Mouse (Mus musculus): ENCODE measurements around the gene Kdm5a. TPM values are rescaled to one million over a fixed set of nuclear protein-coding genes. Genes with fewer than 3 reads are reported as not detected.

Kdm5a gene
- polyA plus RNA-seq, 2 experiments = 3.8 to 17.6 TPM

DNA sequence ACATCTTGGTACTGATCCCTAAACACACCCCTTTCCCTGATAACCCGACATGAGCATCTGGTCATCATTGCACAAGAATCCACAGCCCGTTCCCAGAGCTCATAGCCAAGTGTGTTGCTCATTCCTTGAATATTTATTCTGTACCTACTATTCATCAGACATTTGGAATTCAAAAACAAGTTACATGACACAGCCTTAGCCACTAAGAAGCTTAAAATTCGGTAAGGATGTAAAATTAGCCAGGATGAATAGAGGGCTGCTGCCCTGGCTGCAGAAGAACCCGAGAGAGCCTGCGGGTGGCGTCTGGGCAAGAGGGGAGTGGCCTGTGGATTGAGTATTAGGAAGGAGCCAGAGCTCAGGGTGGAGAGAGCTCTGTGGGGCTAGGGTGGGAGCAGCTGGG, 118.8 kb downstream of the Kdm5a start:
- H3K27me3 ChIP-seq (ENCODE audit: control insufficient read depth, insufficient read depth, low read length) = no peaks in the 10 kb centered on the region
- TF ChIP-seq CTCF (IDR thresholded peaks at IDR 0.05; ENCODE audit: low read depth) = no peak
- no peak for TF ChIP-seq EP300 (IDR thresholded peaks at IDR 0.05; ENCODE audit: low read depth)
- H3K36me3 ChIP-seq (replicated peaks; ENCODE audit: control insufficient read depth, insufficient read depth, low read depth) = peaks cover 6% of the 10 kb centered on the region
- H3K4me1 ChIP-seq (replicated peaks; ENCODE audit: control insufficient read depth in 2 of 2, insufficient read depth in 2 of 2, low read length in 1 of 2) = peaks cover 0 to 3% of the 10 kb centered on the region in 2 experiments; a peak in 2 of 4 replicates
- no peak overlapping the region for H3K4me2 ChIP-seq (ENCODE audit: low read depth)
- H3K27ac ChIP-seq = no peak overlapping the region
- H3K9me3 ChIP-seq (ENCODE audit: control insufficient read depth, low read length) = no peaks in the 10 kb centered on the region
- ATAC-seq (ENCODE audit: insufficient read depth) (no peak), DNase-seq (ENCODE audit: low read depth in 3 of 3, low spot score in 3 of 3) (no peak)
- H3K4me3 ChIP-seq (ENCODE audit: insufficient read depth in 1 of 2, low read depth in 2 of 2, low read length in 2 of 2) = no peak overlapping the region
- H3K9ac ChIP-seq (replicated peaks) = no peak overlapping the region
- 50% methylated on average over 6 of the region's 6 CpGs for whole genome bisulfite sequencing (ENCODE audit: insufficient replicate concordance)

DNA sequence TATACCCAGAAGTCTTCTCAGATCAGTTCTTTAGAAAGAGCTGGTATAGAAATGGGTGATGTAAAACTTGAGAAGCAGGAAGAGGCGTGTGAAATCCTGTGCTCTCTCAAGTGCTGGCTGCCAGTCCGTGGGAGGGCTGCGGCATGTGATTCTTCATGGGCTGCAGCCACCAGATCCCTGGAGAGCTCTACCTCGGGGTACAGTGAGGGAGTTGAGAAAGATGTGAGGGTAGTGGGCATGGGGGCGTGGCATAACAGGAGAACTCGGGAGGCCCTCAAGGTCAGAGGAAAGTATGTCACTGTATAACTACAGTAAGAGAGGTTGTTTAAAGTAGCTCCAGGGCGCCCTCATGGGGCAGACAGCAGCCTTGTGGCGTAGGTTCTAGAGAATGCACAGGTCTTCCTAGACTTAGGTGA, 119.3 kb downstream of the Kdm5a start:
- H3K4me2 ChIP-seq (ENCODE audit: low read depth) = no peak overlapping the region
- 40% methylated on average over 8 of the region's 8 CpGs for WGBS (ENCODE audit: insufficient replicate concordance)

DNA sequence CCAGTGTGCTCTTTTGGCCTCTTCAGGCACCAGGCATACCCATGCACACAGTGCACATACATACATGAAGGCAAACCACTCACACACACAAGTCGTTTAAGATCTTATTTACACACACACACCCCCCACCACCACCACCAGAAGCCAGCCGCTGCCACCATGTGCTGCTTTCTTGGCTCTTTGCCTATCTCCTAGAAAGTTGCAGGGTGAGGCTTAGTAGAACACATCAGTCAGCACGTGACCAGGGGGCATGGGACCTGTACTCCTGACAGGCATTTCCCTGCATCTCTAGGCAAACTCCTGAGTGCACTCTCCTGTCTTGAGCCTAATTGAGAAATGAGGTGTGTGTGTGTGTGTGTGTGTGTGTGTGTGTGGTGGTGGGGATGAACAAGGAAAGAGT, 121.1 kb downstream of the Kdm5a start:
- 12% methylated on average over 3 of the region's 3 CpGs for WGBS (ENCODE audit: insufficient replicate concordance)
- ATAC-seq (ENCODE audit: insufficient read depth) = peak; percentile 27; the same call in 1 of the 2 replicates
- Histone ChIP-seq H3K27ac (no peak overlapping the region), H3K36me3 (replicated peaks; ENCODE audit: control insufficient read depth, insufficient read depth, low read depth) (no peaks in the 10 kb centered on the region; the same call in none of the 2 replicates), H3K9ac (replicated peaks) (no peak overlapping the region), H3K4me1 (replicated peaks; ENCODE audit: control insufficient read depth in 2 of 2, insufficient read depth in 2 of 2, low read length in 1 of 2) (no peaks in the 10 kb centered on the region; a peak in 1 of 4 replicates), H3K4me3 (ENCODE audit: insufficient read depth in 1 of 2, low read depth in 2 of 2, low read length in 2 of 2) (no peak overlapping the region), H3K27me3 (ENCODE audit: control insufficient read depth, insufficient read depth, low read length) (no peaks in the 10 kb centered on the region; the same call in 1 of the 2 replicates), H3K9me3 (ENCODE audit: control insufficient read depth, low read length) (no peaks in the 10 kb centered on the region), H3K4me2 (ENCODE audit: low read depth) (no peak overlapping the region)
- TF ChIP-seq EP300 (IDR thresholded peaks at IDR 0.05; ENCODE audit: low read depth) (peak; percentile 27; the same call in 1 of the 2 replicates), CTCF (IDR thresholded peaks at IDR 0.05; ENCODE audit: low read depth) (no peak)
- DNase-seq (ENCODE audit: low read depth in 3 of 3, low spot score in 3 of 3) = no peak

More for the DNA sequence above, 119.3 kb downstream of the Kdm5a start:
- H3K36me3 ChIP-seq (replicated peaks; ENCODE audit: control insufficient read depth, insufficient read depth, low read depth) = peaks cover 2% of the 10 kb centered on the region
- no peaks in the 10 kb centered on the region for H3K27me3 ChIP-seq (ENCODE audit: control insufficient read depth, insufficient read depth, low read length)
- TF ChIP-seq CTCF (IDR thresholded peaks at IDR 0.05; ENCODE audit: low read depth) = peak; percentile 66
- TF ChIP-seq EP300 (IDR thresholded peaks at IDR 0.05; ENCODE audit: low read depth) = no peak
- ATAC-seq (ENCODE audit: insufficient read depth) (no peak), DNase-seq (ENCODE audit: low read depth in 3 of 3, low spot score in 3 of 3) (no peak)
- no peaks in the 10 kb centered on the region for H3K9me3 ChIP-seq (ENCODE audit: control insufficient read depth, low read length)
- no peak overlapping the region for H3K9ac ChIP-seq (replicated peaks)
- no peak overlapping the region for H3K27ac ChIP-seq
- H3K4me1 ChIP-seq (replicated peaks; ENCODE audit: control insufficient read depth in 2 of 2, insufficient read depth in 2 of 2, low read length in 1 of 2) = peaks cover 0 to 3% of the 10 kb centered on the region in 2 experiments; a peak in 2 of 4 replicates
- H3K4me3 ChIP-seq (ENCODE audit: insufficient read depth in 1 of 2, low read depth in 2 of 2, low read length in 2 of 2) = no peak overlapping the region

DNA sequence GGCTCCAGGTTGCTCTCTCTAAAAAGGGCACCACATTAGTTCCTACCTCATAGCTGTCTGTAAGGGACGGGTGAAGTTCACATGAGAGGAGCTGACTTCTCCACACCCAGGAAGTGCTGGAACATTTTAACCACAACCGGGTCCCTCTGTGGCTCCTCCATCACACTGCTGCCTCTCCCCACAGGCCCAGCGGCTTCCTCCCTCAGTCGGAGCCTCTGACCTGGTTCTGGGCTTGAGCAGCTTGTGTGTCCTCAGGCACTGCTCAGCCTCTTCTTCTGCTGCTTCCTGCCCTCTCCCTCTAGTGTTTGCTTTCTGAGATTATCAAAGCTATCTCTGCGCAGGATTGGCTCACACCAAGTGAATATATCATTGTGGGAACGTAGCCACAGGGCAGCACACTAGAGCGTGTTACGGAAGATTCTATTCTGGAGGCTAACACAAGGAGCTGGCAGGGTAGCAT, 122.2 kb downstream of the Kdm5a start:
- Histone ChIP-seq H3K36me3 (replicated peaks; ENCODE audit: control insufficient read depth, insufficient read depth, low read depth) (no peaks in the 10 kb centered on the region; the same call in none of the 2 replicates), H3K27me3 (ENCODE audit: control insufficient read depth, insufficient read depth, low read length) (peaks cover 2% of the 10 kb centered on the region), H3K4me2 (ENCODE audit: low read depth) (no peak overlapping the region), H3K9ac (replicated peaks) (no peak overlapping the region), H3K9me3 (ENCODE audit: control insufficient read depth, low read length) (no peaks in the 10 kb centered on the region), H3K4me1 (replicated peaks; ENCODE audit: control insufficient read depth in 2 of 2, insufficient read depth in 2 of 2, low read length in 1 of 2) (no peaks in the 10 kb centered on the region; a peak in 1 of 4 replicates), H3K27ac (no peak overlapping the region), H3K4me3 (ENCODE audit: insufficient read depth in 1 of 2, low read depth in 2 of 2, low read length in 2 of 2) (no peak overlapping the region)
- TF ChIP-seq EP300 (IDR thresholded peaks at IDR 0.05; ENCODE audit: low read depth) (no peak), CTCF (IDR thresholded peaks at IDR 0.05; ENCODE audit: low read depth) (peak; percentile 11; the same call in 1 of the 2 replicates)
- 33% methylated on average over 8 of the region's 8 CpGs for WGBS (ENCODE audit: insufficient replicate concordance)
- DNase-seq (ENCODE audit: low read depth in 3 of 3, low spot score in 3 of 3) (no peak), ATAC-seq (ENCODE audit: insufficient read depth) (no peak)

DNA sequence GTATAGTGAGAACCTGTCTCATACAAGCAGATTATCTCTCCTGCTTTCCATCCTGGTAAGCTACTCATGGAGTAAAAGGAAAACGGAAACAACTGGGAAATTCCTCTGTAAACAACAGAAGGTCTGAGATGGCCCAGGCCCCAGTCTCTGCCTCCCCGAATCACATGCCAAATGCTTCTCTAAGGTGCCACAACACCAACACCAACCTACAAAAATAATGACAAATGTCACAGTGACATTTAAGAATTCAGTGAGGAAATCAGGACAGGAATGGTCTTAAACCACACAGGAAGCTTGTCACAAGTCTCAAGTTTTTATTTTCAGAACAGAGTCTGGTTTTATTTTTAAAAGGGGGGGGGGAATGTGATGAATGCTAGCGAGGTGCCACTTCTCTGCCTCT, 124.7 kb downstream of the Kdm5a start:
- Histone ChIP-seq H3K4me3 (ENCODE audit: insufficient read depth in 1 of 2, low read depth in 2 of 2, low read length in 2 of 2) (no peak overlapping the region), H3K4me2 (ENCODE audit: low read depth) (no peak overlapping the region), H3K4me1 (replicated peaks; ENCODE audit: control insufficient read depth in 2 of 2, insufficient read depth in 2 of 2, low read length in 1 of 2) (no peaks in the 10 kb centered on the region; a peak in 1 of 4 replicates), H3K9ac (replicated peaks) (no peak overlapping the region), H3K36me3 (replicated peaks; ENCODE audit: control insufficient read depth, insufficient read depth, low read depth) (no peaks in the 10 kb centered on the region), H3K27me3 (ENCODE audit: control insufficient read depth, insufficient read depth, low read length) (peaks cover 27% of the 10 kb centered on the region), H3K27ac (no peak overlapping the region), H3K9me3 (ENCODE audit: control insufficient read depth, low read length) (no peaks in the 10 kb centered on the region)
- WGBS (ENCODE audit: insufficient replicate concordance) = 38% methylated on average over 3 of the region's 3 CpGs
- TF ChIP-seq EP300 (IDR thresholded peaks at IDR 0.05; ENCODE audit: low read depth) (no peak), CTCF (IDR thresholded peaks at IDR 0.05; ENCODE audit: low read depth) (no peak)
- ATAC-seq (ENCODE audit: insufficient read depth) (no peak), DNase-seq (ENCODE audit: low read depth in 3 of 3, low spot score in 3 of 3) (no peak)

Measured in liver, embryonic 14.5 days (tissue).